Mouse (Mus musculus): ENCODE measurements around the gene Sowahb. TPM values are rescaled to one million over a fixed set of nuclear protein-coding genes. Genes with fewer than 3 reads are reported as not detected.
"Not testable (repeated sequence)": the region's sequence is repeated elsewhere in the genome, so short reads cannot be mapped to it uniquely, and the experiment has no call there.

Gene Sowahb
- polyA plus RNA-seq, 1 experiment from 2014 or later: 1.4 TPM

- Histone ChIP-seq H3K4me2 (replicated peaks; ENCODE audit: low read depth, low read length) (no peak overlapping the region), H3K9me3 (ENCODE audit: control insufficient read depth, low read depth, low read length) (no peaks in the 10 kb centered on the region), H3K27me3 (ENCODE audit: control insufficient read depth, insufficient read depth, low read length) (no peaks in the 10 kb centered on the region), H3K36me3 (ENCODE audit: control insufficient read depth, insufficient read depth, low read length) (no peaks in the 10 kb centered on the region), H3K9ac (replicated peaks; ENCODE audit: low read depth, low read length) (no peak overlapping the region), H3K4me3 (ENCODE audit: low read depth, low read length) (no peak overlapping the region), H3K27ac (ENCODE audit: low read length) (no peak overlapping the region), H3K4me1 (ENCODE audit: control insufficient read depth, insufficient read depth, low read length) (peaks cover 18% of the 10 kb centered on the region; the same call in 1 of the 2 replicates)
- no peak for ATAC-seq (ENCODE audit: insufficient number of reproducible peaks, insufficient read depth, low FRiP score, low read depth)
- whole genome bisulfite sequencing: 63% methylated on average over 7 of the region's 7 CpGs
These were observed 22.6 kb downstream of the Sowahb start for GRCm38 (mm10) chr5:93022126-93022797.

- 72% methylated on average over 6 of the region's 6 CpGs for WGBS
- Histone ChIP-seq H3K9me3 (ENCODE audit: control insufficient read depth, low read depth, low read length) (no peaks in the 10 kb centered on the region), H3K4me2 (replicated peaks; ENCODE audit: low read depth, low read length) (no peak overlapping the region), H3K36me3 (ENCODE audit: control insufficient read depth, insufficient read depth, low read length) (no peaks in the 10 kb centered on the region), H3K9ac (replicated peaks; ENCODE audit: low read depth, low read length) (no peak overlapping the region), H3K4me1 (ENCODE audit: control insufficient read depth, insufficient read depth, low read length) (peaks cover 7% of the 10 kb centered on the region; the same call in 1 of the 2 replicates), H3K4me3 (ENCODE audit: low read depth, low read length) (no peak overlapping the region), H3K27me3 (ENCODE audit: control insufficient read depth, insufficient read depth, low read length) (no peaks in the 10 kb centered on the region), H3K27ac (ENCODE audit: low read length) (no peak overlapping the region)
- no peak for ATAC-seq (ENCODE audit: insufficient number of reproducible peaks, insufficient read depth, low FRiP score, low read depth)
These were observed 24.7 kb downstream of the Sowahb start for GRCm38 (mm10) chr5:93020024-93020666.

- not testable (repeated sequence) for H3K4me1 ChIP-seq (ENCODE audit: control insufficient read depth, insufficient read depth, low read length); H3K36me3 ChIP-seq (ENCODE audit: control insufficient read depth, insufficient read depth, low read length); H3K9me3 ChIP-seq (ENCODE audit: control insufficient read depth, low read depth, low read length); ATAC-seq (ENCODE audit: insufficient number of reproducible peaks, insufficient read depth, low FRiP score, low read depth); H3K4me3 ChIP-seq (ENCODE audit: low read depth, low read length); H3K27me3 ChIP-seq (ENCODE audit: control insufficient read depth, insufficient read depth, low read length); H3K27ac ChIP-seq (ENCODE audit: low read length); H3K9ac ChIP-seq (replicated peaks; ENCODE audit: low read depth, low read length); H3K4me2 ChIP-seq (replicated peaks; ENCODE audit: low read depth, low read length)
- 95% methylated on average over 10 of the region's 10 CpGs for WGBS
These were observed 25.6 kb downstream of the Sowahb start for GRCm38 (mm10) chr5:93019207-93019606.

GRCm38 (mm10) chr5:93017678-93018077, 27.1 kb downstream of the Sowahb start:
- Histone ChIP-seq H3K4me2 (replicated peaks; ENCODE audit: low read depth, low read length) (no peak overlapping the region), H3K4me1 (ENCODE audit: control insufficient read depth, insufficient read depth, low read length) (no peaks in the 10 kb centered on the region), H3K27me3 (ENCODE audit: control insufficient read depth, insufficient read depth, low read length) (no peaks in the 10 kb centered on the region), H3K4me3 (ENCODE audit: low read depth, low read length) (no peak overlapping the region), H3K27ac (ENCODE audit: low read length) (no peak overlapping the region), H3K9ac (replicated peaks; ENCODE audit: low read depth, low read length) (no peak overlapping the region), H3K9me3 (ENCODE audit: control insufficient read depth, low read depth, low read length) (no peaks in the 10 kb centered on the region), H3K36me3 (ENCODE audit: control insufficient read depth, insufficient read depth, low read length) (no peaks in the 10 kb centered on the region)
- ATAC-seq (ENCODE audit: insufficient number of reproducible peaks, insufficient read depth, low FRiP score, low read depth): no peak
- WGBS: 53% methylated on average over 3 of the region's 3 CpGs

- Histone ChIP-seq H3K27me3 (ENCODE audit: control insufficient read depth, insufficient read depth, low read length) (no peaks in the 10 kb centered on the region), H3K4me2 (replicated peaks; ENCODE audit: low read depth, low read length) (no peak overlapping the region), H3K4me3 (ENCODE audit: low read depth, low read length) (no peak overlapping the region), H3K9me3 (ENCODE audit: control insufficient read depth, low read depth, low read length) (no peaks in the 10 kb centered on the region), H3K9ac (replicated peaks; ENCODE audit: low read depth, low read length) (no peak overlapping the region), H3K36me3 (ENCODE audit: control insufficient read depth, insufficient read depth, low read length) (no peaks in the 10 kb centered on the region), H3K27ac (ENCODE audit: low read length) (no peak overlapping the region), H3K4me1 (ENCODE audit: control insufficient read depth, insufficient read depth, low read length) (0 out of 2 replicates have a peak, but pooled peaks cover 10% of the 10 kb centered on the region)
- 91% methylated on average over 9 of the region's 9 CpGs for WGBS
- no peak for ATAC-seq (ENCODE audit: insufficient number of reproducible peaks, insufficient read depth, low FRiP score, low read depth)
These were observed 36.6 kb downstream of the Sowahb start for GRCm38 (mm10) chr5:93008256-93008655.

- peaks cover 16% of the 10 kb centered on the region for H3K4me1 ChIP-seq (ENCODE audit: control insufficient read depth, insufficient read depth, low read length)
- peak overlapping the region; percentile 19; the same call in 1 of the 2 replicates for H3K4me3 ChIP-seq (ENCODE audit: low read depth, low read length)
- WGBS: 47% methylated on average over 14 of the region's 14 CpGs
- peak overlapping the region; percentile 76; the same call in 1 of the 2 replicates for H3K27ac ChIP-seq (ENCODE audit: low read length)
- no peaks in the 10 kb centered on the region for H3K27me3 ChIP-seq (ENCODE audit: control insufficient read depth, insufficient read depth, low read length)
- no peak overlapping the region for H3K9ac ChIP-seq (replicated peaks; ENCODE audit: low read depth, low read length)
- peak overlapping the region; percentile 40 for H3K4me2 ChIP-seq (replicated peaks; ENCODE audit: low read depth, low read length)
- peak; percentile 57; the same call in 1 of the 2 replicates for ATAC-seq (ENCODE audit: insufficient number of reproducible peaks, insufficient read depth, low FRiP score, low read depth)
- H3K36me3 ChIP-seq (ENCODE audit: control insufficient read depth, insufficient read depth, low read length): no peaks in the 10 kb centered on the region
- no peaks in the 10 kb centered on the region for H3K9me3 ChIP-seq (ENCODE audit: control insufficient read depth, low read depth, low read length)
These were observed 38.9 kb downstream of the Sowahb start for GRCm38 (mm10) chr5:93005815-93006341.

- WGBS: 10% methylated on average over 20 of the region's 20 CpGs
- peak overlapping the region; percentile 40 for H3K4me2 ChIP-seq (replicated peaks; ENCODE audit: low read depth, low read length)
- no peak overlapping the region for H3K9ac ChIP-seq (replicated peaks; ENCODE audit: low read depth, low read length)
- H3K4me1 ChIP-seq (ENCODE audit: control insufficient read depth, insufficient read depth, low read length): peaks cover 21% of the 10 kb centered on the region
- H3K27me3 ChIP-seq (ENCODE audit: control insufficient read depth, insufficient read depth, low read length): no peaks in the 10 kb centered on the region
- peak overlapping the region; percentile 76; the same call in 1 of the 2 replicates for H3K27ac ChIP-seq (ENCODE audit: low read length)
- no peaks in the 10 kb centered on the region for H3K36me3 ChIP-seq (ENCODE audit: control insufficient read depth, insufficient read depth, low read length)
- H3K4me3 ChIP-seq (ENCODE audit: low read depth, low read length): peak overlapping the region; percentile 19; the same call in 1 of the 2 replicates
- no peaks in the 10 kb centered on the region for H3K9me3 ChIP-seq (ENCODE audit: control insufficient read depth, low read depth, low read length)
- ATAC-seq (ENCODE audit: insufficient number of reproducible peaks, insufficient read depth, low FRiP score, low read depth): no peak
These were observed 39.5 kb downstream of the Sowahb start for GRCm38 (mm10) chr5:93005229-93005814.

- no peak overlapping the region for H3K9ac ChIP-seq (replicated peaks; ENCODE audit: low read depth, low read length)
- H3K9me3 ChIP-seq (ENCODE audit: control insufficient read depth, low read depth, low read length): no peaks in the 10 kb centered on the region
- no peak overlapping the region for H3K27ac ChIP-seq (ENCODE audit: low read length)
- peaks cover 35% of the 10 kb centered on the region for H3K4me1 ChIP-seq (ENCODE audit: control insufficient read depth, insufficient read depth, low read length)
- WGBS: 95% methylated on average over 2 of the region's 2 CpGs
- ATAC-seq (ENCODE audit: insufficient number of reproducible peaks, insufficient read depth, low FRiP score, low read depth): no peak
- no peaks in the 10 kb centered on the region for H3K27me3 ChIP-seq (ENCODE audit: control insufficient read depth, insufficient read depth, low read length)
- no peak overlapping the region for H3K4me3 ChIP-seq (ENCODE audit: low read depth, low read length)
- H3K36me3 ChIP-seq (ENCODE audit: control insufficient read depth, insufficient read depth, low read length): no peaks in the 10 kb centered on the region
- H3K4me2 ChIP-seq (replicated peaks; ENCODE audit: low read depth, low read length): no peak overlapping the region
These were observed 42.2 kb downstream of the Sowahb start for GRCm38 (mm10) chr5:93002615-93003014.
